Mouse (Mus musculus) cerebellum, adult 2 months (tissue): ENCODE data around the gene Crybg2.

ENCODE experiments used
- CTCF ChIP-seq: fragments of 200-500 bp; IDR thresholded peaks from 2 replicates; pipeline ENCODE4 v1.5.1; 2011; ENCODE audit warnings: low read depth, mild to moderate bottlenecking, control low read depth, low read length, moderate library complexity, borderline replicate concordance; ENCODE audit not compliant: insufficient read depth
- POLR2A ChIP-seq: fragments of 200-500 bp; IDR thresholded peaks from 2 replicates; pipeline ENCODE4 v1.6.1; 2011; ENCODE audit warnings: low read length, control low read depth, borderline replicate concordance; ENCODE audit not compliant: insufficient read depth

GRCm38 (mm10) chr4:134080674-134081073 is 20.1 kb downstream of the Crybg2 start:
- no peak for TF ChIP-seq CTCF
- no peak for TF ChIP-seq POLR2A
